Mouse (Mus musculus): ENCODE data around the gene Zfp184. TPM values are rescaled to one million over a fixed set of nuclear protein-coding genes. Genes with fewer than 3 reads are reported as not detected.

The Zfp184 gene
- polyA plus RNA-seq, 1 experiment from 2014 or later: 0.89 TPM

- no peak for DNase-seq
- Histone ChIP-seq H3K27me3 (peaks cover 100% of the 10 kb centered on the region), H3K9ac (peak overlapping the region; percentile 59), H3K27ac (no peak overlapping the region), H3K36me3 (no peaks in the 10 kb centered on the region), H3K9me3 (replicated peaks) (no peaks in the 10 kb centered on the region), H3K4me1 (replicated peaks) (peaks cover 36% of the 10 kb centered on the region), H3K4me3 (replicated peaks) (peak overlapping the region; percentile 65), H3K4me2 (peak overlapping the region; percentile 90)
- under 1% methylated on average over 45 of the region's 45 CpGs for WGBS (ENCODE audit: insufficient replicate concordance)
- ATAC-seq (ENCODE audit: low read depth): peak; percentile 77
Measured at GRCm38 (mm10) chr13:22005605-22006333, 60.9 kb downstream of the Zfp184 start.

- DNase-seq (no peak), ATAC-seq (ENCODE audit: low read depth) (peak; percentile 85)
- peak overlapping the region; percentile 90 for H3K4me2 ChIP-seq
- under 1% methylated on average over 38 of the region's 38 CpGs for WGBS (ENCODE audit: insufficient replicate concordance)
- peaks cover 97% of the 10 kb centered on the region for H3K27me3 ChIP-seq
- peaks cover 32% of the 10 kb centered on the region for H3K4me1 ChIP-seq (replicated peaks)
- H3K4me3 ChIP-seq (replicated peaks): peak overlapping the region; percentile 65
- peak overlapping the region; percentile 59 for H3K9ac ChIP-seq
- H3K9me3 ChIP-seq (replicated peaks): no peaks in the 10 kb centered on the region
- H3K27ac ChIP-seq: no peak overlapping the region
- no peaks in the 10 kb centered on the region for H3K36me3 ChIP-seq
Measured at GRCm38 (mm10) chr13:22006334-22007120, 61.6 kb downstream of the Zfp184 start.

- peaks cover 26% of the 10 kb centered on the region for H3K4me1 ChIP-seq (replicated peaks)
- DNase-seq: no peak
- ATAC-seq (ENCODE audit: low read depth): no peak
- 0 out of 2 replicates have a peak overlapping the region, but pooled peaks have one; percentile 59 for H3K9ac ChIP-seq
- H3K4me3 ChIP-seq (replicated peaks): peak overlapping the region; percentile 65
- peak overlapping the region; percentile 90 for H3K4me2 ChIP-seq
- 7% methylated on average over 18 of the region's 18 CpGs for WGBS (ENCODE audit: insufficient replicate concordance)
- peaks cover 95% of the 10 kb centered on the region for H3K27me3 ChIP-seq
- H3K36me3 ChIP-seq: no peaks in the 10 kb centered on the region
- no peak overlapping the region for H3K27ac ChIP-seq
- H3K9me3 ChIP-seq (replicated peaks): no peaks in the 10 kb centered on the region
Measured at GRCm38 (mm10) chr13:22007121-22007510, 62.2 kb downstream of the Zfp184 start.

- no peak for ATAC-seq (ENCODE audit: low read depth)
- DNase-seq: no peak
- no peaks in the 10 kb centered on the region for H3K9me3 ChIP-seq (replicated peaks)
- WGBS (ENCODE audit: insufficient replicate concordance): 59% methylated on average over 7 of the region's 7 CpGs
- H3K27ac ChIP-seq: no peak overlapping the region
- H3K27me3 ChIP-seq: peaks cover 95% of the 10 kb centered on the region
- H3K9ac ChIP-seq: no peak overlapping the region
- no peaks in the 10 kb centered on the region for H3K36me3 ChIP-seq
- no peak overlapping the region for H3K4me2 ChIP-seq
- H3K4me1 ChIP-seq (replicated peaks): peaks cover 24% of the 10 kb centered on the region
- no peak overlapping the region for H3K4me3 ChIP-seq (replicated peaks)
Measured at GRCm38 (mm10) chr13:22007872-22008271, 63.0 kb downstream of the Zfp184 start.

- Histone ChIP-seq H3K4me3 (replicated peaks) (no peak overlapping the region), H3K4me1 (replicated peaks) (peaks cover 26% of the 10 kb centered on the region), H3K4me2 (no peak overlapping the region), H3K36me3 (no peaks in the 10 kb centered on the region), H3K9ac (no peak overlapping the region), H3K27ac (no peak overlapping the region), H3K9me3 (replicated peaks) (no peaks in the 10 kb centered on the region), H3K27me3 (peaks cover 93% of the 10 kb centered on the region)
- ATAC-seq (ENCODE audit: low read depth): no peak
- 63% methylated on average over 3 of the region's 3 CpGs for WGBS (ENCODE audit: insufficient replicate concordance)
- no peak for DNase-seq
Measured at GRCm38 (mm10) chr13:22008707-22009106, 63.8 kb downstream of the Zfp184 start.

- Histone ChIP-seq H3K27ac (no peak within 1 kb of the TSS), H3K4me1 (replicated peaks) (peaks cover 35% of the 10 kb centered on the region), H3K36me3 (no peaks in the 10 kb centered on the region), H3K9ac (no peak within 1 kb of the TSS), H3K9me3 (replicated peaks) (no peaks in the 10 kb centered on the region), H3K4me2 (no peak within 1 kb of the TSS), H3K27me3 (peaks cover 93% of the 10 kb centered on the region), H3K4me3 (replicated peaks) (no peak within 1 kb of the TSS)
- WGBS (ENCODE audit: insufficient replicate concordance): 22% methylated on average over 6 of the region's 7 CpGs
- DNase-seq: no peak
- ATAC-seq (ENCODE audit: low read depth): no peak
Measured at GRCm38 (mm10) chr13:22009642-22010041, 64.7 kb downstream of the Zfp184 start, which contains the start of gene Prss16. Gene Prss16 (minus strand): TSS chr13:22009742.

MicroRNAs within 50 kb of the gene (microRNA counts, 519-probe panel; counts per million panel counts)
- 5,499 counts per million, percentile 62 among the panel's probes with 10 or more counts for microRNA mmu-miR-1983

Small RNAs within 50 kb of the gene (microRNA-seq; reads per million reads assigned to microRNA genes)
- gene Gm44456 (7.0 reads per million, percentile 16 among the genes with 10 or more reads in this experiment), gene Mir1983 (2,474 reads per million, percentile 83 among the genes with 10 or more reads in this experiment)

Other genes with a start within 250 kb of the Zfp184 start
- not detected in 2 replicates for gene Olfr1359, start 247.0 kb upstream of the Zfp184 start, polyA plus RNA-seq (2015; fragmentation: Nextera tagmentation; extraction: Ambion mirVana)
- gene Hist1h2bl, start 229.0 kb upstream of the Zfp184 start, polyA plus RNA-seq (2015; fragmentation: Nextera tagmentation; extraction: Ambion mirVana): 1.8 and 3.0 TPM in 2 replicates
- 15.6 and 39.6 TPM in 2 replicates for gene Hist1h2ai, start 228.7 kb upstream of the Zfp184 start, polyA plus RNA-seq (2015; fragmentation: Nextera tagmentation; extraction: Ambion mirVana)
- 5.8 and 11.7 TPM in 2 replicates for gene Hist1h3h, start 227.4 kb upstream of the Zfp184 start, polyA plus RNA-seq (2015; fragmentation: Nextera tagmentation; extraction: Ambion mirVana)
- gene Hist1h2bm, start 223.1 kb upstream of the Zfp184 start, polyA plus RNA-seq (2015; fragmentation: Nextera tagmentation; extraction: Ambion mirVana): 4.3 and 8.6 TPM in 2 replicates
- gene Hist1h4j, start 210.0 kb upstream of the Zfp184 start, polyA plus RNA-seq (2015; fragmentation: Nextera tagmentation; extraction: Ambion mirVana): 0.41 and 0.81 TPM in 2 replicates
- 2.8 and 5.6 TPM in 2 replicates for gene Hist1h4k, start 194.6 kb upstream of the Zfp184 start, polyA plus RNA-seq (2015; fragmentation: Nextera tagmentation; extraction: Ambion mirVana)
- gene Hist1h2ak, start 191.3 kb upstream of the Zfp184 start, polyA plus RNA-seq (2015; fragmentation: Nextera tagmentation; extraction: Ambion mirVana): 30.8 and 91.0 TPM in 2 replicates
- 4.4 and 14.4 TPM in 2 replicates for gene Hist1h2bn, start 191.0 kb upstream of the Zfp184 start, polyA plus RNA-seq (2015; fragmentation: Nextera tagmentation; extraction: Ambion mirVana)
- 37.3 and 37.6 TPM in 2 replicates for gene Hist1h1b, start 164.5 kb upstream of the Zfp184 start, polyA plus RNA-seq (2015; fragmentation: Nextera tagmentation; extraction: Ambion mirVana)
- 164 and 194 TPM in 2 replicates for gene Hist1h3i, start 161.7 kb upstream of the Zfp184 start, polyA plus RNA-seq (2015; fragmentation: Nextera tagmentation; extraction: Ambion mirVana)
- gene Hist1h2an, start 157.9 kb upstream of the Zfp184 start, polyA plus RNA-seq (2015; fragmentation: Nextera tagmentation; extraction: Ambion mirVana): 5.8 and 15.9 TPM in 2 replicates
- 2.8 and 3.8 TPM in 2 replicates for gene Hist1h2bp, start 157.6 kb upstream of the Zfp184 start, polyA plus RNA-seq (2015; fragmentation: Nextera tagmentation; extraction: Ambion mirVana)
- gene Hist1h2bq, start 134.9 kb upstream of the Zfp184 start, polyA plus RNA-seq (2015; fragmentation: Nextera tagmentation; extraction: Ambion mirVana): 22.0 and 34.4 TPM in 2 replicates
- gene Hist1h2ao, start 134.6 kb upstream of the Zfp184 start, polyA plus RNA-seq (2015; fragmentation: Nextera tagmentation; extraction: Ambion mirVana): 1.4 and 1.6 TPM in 2 replicates
- not detected in 2 replicates for gene Hist1h4m, start 133.3 kb upstream of the Zfp184 start, polyA plus RNA-seq (2015; fragmentation: Nextera tagmentation; extraction: Ambion mirVana)
- 14.8 and 21.6 TPM in 2 replicates for gene Hist1h4n, start 112.9 kb upstream of the Zfp184 start, polyA plus RNA-seq (2015; fragmentation: Nextera tagmentation; extraction: Ambion mirVana)
- gene Hist1h2ap, start 111.6 kb upstream of the Zfp184 start, polyA plus RNA-seq (2015; fragmentation: Nextera tagmentation; extraction: Ambion mirVana): 4,833 and 5,264 TPM in 2 replicates
- gene Hist1h2br, start 111.4 kb upstream of the Zfp184 start, polyA plus RNA-seq (2015; fragmentation: Nextera tagmentation; extraction: Ambion mirVana): 22.5 and 35.7 TPM in 2 replicates
- not detected in 2 replicates for gene Pom121l2, start 36.1 kb downstream of the Zfp184 start, polyA plus RNA-seq (2015; fragmentation: Nextera tagmentation; extraction: Ambion mirVana)
- 0.25 and 0.39 TPM in 2 replicates for gene Prss16, start 64.6 kb downstream of the Zfp184 start, polyA plus RNA-seq (2015; fragmentation: Nextera tagmentation; extraction: Ambion mirVana)
- 3.6 and 18.3 TPM in 2 replicates for gene Hist1h2ah, start 90.5 kb downstream of the Zfp184 start, polyA plus RNA-seq (2015; fragmentation: Nextera tagmentation; extraction: Ambion mirVana)
- 3.5 and 3.7 TPM in 2 replicates for gene Hist1h2bk, start 90.8 kb downstream of the Zfp184 start, polyA plus RNA-seq (2015; fragmentation: Nextera tagmentation; extraction: Ambion mirVana)
- gene Hist1h4i, start 96.3 kb downstream of the Zfp184 start, polyA plus RNA-seq (2015; fragmentation: Nextera tagmentation; extraction: Ambion mirVana): 38.8 and 52.6 TPM in 2 replicates
- gene Hist1h2ag, start 97.8 kb downstream of the Zfp184 start, polyA plus RNA-seq (2015; fragmentation: Nextera tagmentation; extraction: Ambion mirVana): 17.9 and 18.6 TPM in 2 replicates
- gene Hist1h2bj, start 98.1 kb downstream of the Zfp184 start, polyA plus RNA-seq (2015; fragmentation: Nextera tagmentation; extraction: Ambion mirVana): 11.6 and 16.7 TPM in 2 replicates
- gene Vmn1r188, start 139.3 kb downstream of the Zfp184 start, polyA plus RNA-seq (2015; fragmentation: Nextera tagmentation; extraction: Ambion mirVana): not detected in 2 replicates
- gene Vmn1r189, start 160.7 kb downstream of the Zfp184 start, polyA plus RNA-seq (2015; fragmentation: Nextera tagmentation; extraction: Ambion mirVana): not detected in 2 replicates
- gene Vmn1r191, start 238.9 kb downstream of the Zfp184 start, polyA plus RNA-seq (2015; fragmentation: Nextera tagmentation; extraction: Ambion mirVana): not detected in 2 replicates
- not detected in 2 replicates for gene Vmn1r192, start 246.0 kb downstream of the Zfp184 start, polyA plus RNA-seq (2015; fragmentation: Nextera tagmentation; extraction: Ambion mirVana)

Measured in liver, embryonic 13.5 days (tissue).